In the genomic region with DNA sequence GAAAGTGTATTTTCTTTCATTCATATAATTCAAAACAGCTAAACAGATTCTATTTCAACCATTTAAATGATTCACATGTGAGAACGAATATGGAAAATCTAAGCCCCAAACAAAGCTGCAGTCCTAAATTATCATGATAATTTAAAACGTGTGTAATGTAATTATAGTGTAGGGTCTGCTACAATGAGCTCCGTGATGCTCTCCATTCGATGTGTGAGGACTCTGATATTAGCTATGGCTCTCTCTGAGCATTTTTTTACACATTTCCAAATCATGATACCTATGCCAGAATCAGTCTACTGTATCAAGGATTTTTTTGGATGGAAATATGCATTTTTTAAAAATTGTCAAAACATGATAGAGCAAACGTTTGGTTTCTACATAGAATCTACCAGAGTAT, we compare ENCODE assay signal across 15 mouse cellular contexts.
"Had no signal": no experiment of that assay in that cellular context is flagged by ENCODE, and none has a peak within 500 bp of the region (broad histone marks: within the 10 kb centered on the region; RNA-seq: fewer than 3 reads in every experiment).

No protein-coding gene starts in this region.

- H3K9me3 ChIP-seq: neural tube, embryonic 15.5 days; stomach, embryonic 15.5 days had no signal

- H3K4me1 ChIP-seq: neural tube, embryonic 15.5 days; stomach, embryonic 15.5 days had no signal

- H3K4me2 ChIP-seq: neural tube, embryonic 15.5 days; stomach, embryonic 15.5 days had no signal

- DNase-seq: retina, postnatal 1 day; right cerebral cortex, adult 18-20 months; right cerebral cortex, postnatal 14 days; right cerebral cortex, postnatal 25 days; right cerebral cortex, postnatal 4 days; spleen, adult 18-20 months; thymus, adult 18-20 months; thymus, adult 2 months; thymus, postnatal 14 days; thymus, postnatal 25 days; thymus, postnatal 36 days; thymus, postnatal 4 days had no signal

- H3K36me3 ChIP-seq: neural tube, embryonic 15.5 days; stomach, embryonic 15.5 days had no signal

- H3K4me3 ChIP-seq: neural tube, embryonic 15.5 days; stomach, embryonic 15.5 days had no signal

- H3K9ac ChIP-seq: neural tube, embryonic 15.5 days; stomach, embryonic 15.5 days had no signal

- H3K27ac ChIP-seq: neural tube, embryonic 15.5 days; stomach, embryonic 15.5 days; stomach, postnatal 0 days had no signal

- H3K27me3 ChIP-seq: neural tube, embryonic 15.5 days; stomach, embryonic 15.5 days had no signal
